Mouse (Mus musculus): ENCODE measurements at regions not wholly inside any gene's neighbourhood (a gene's known extent, or its start where the extent isn't known, plus 50 kb on each side); places are given as distances from the start of the nearest gene placed in this dataset.

- no peak for DNase-seq (ENCODE audit: low spot score in 2 of 2)
These were observed 86.0 kb upstream of the Xpo1 start for GRCm38 (mm10) chr11:23169742-23170428.

GRCm38 (mm10) chr11:23170813-23171212 is 85.0 kb upstream of the Xpo1 start:
- no peak for DNase-seq (ENCODE audit: low spot score in 2 of 2)

- DNase-seq (ENCODE audit: low spot score in 2 of 2), result no peak
These were observed 84.1 kb upstream of the Xpo1 start for GRCm38 (mm10) chr11:23171760-23172159.

- no peak for DNase-seq (ENCODE audit: low spot score in 2 of 2)
These were observed 74.2 kb upstream of the Xpo1 start for GRCm38 (mm10) chr11:23181647-23182046.

- DNase-seq (ENCODE audit: low spot score in 2 of 2), result no peak
These were observed 70.6 kb upstream of the Xpo1 start for GRCm38 (mm10) chr11:23185211-23185610.

GRCm38 (mm10) chr11:23201701-23202449 is 54.0 kb upstream of the Xpo1 start:
- DNase-seq (ENCODE audit: low spot score in 2 of 2), result no peak

- DNase-seq (ENCODE audit: low spot score in 2 of 2), result no peak
These were observed 52.3 kb upstream of the Xpo1 start for GRCm38 (mm10) chr11:23203566-23203965.

- no peak for DNase-seq (ENCODE audit: low spot score in 2 of 2)
These were observed 51.8 kb upstream of the Xpo1 start for GRCm38 (mm10) chr11:23204041-23204440.
